Mouse (Mus musculus): ENCODE data around the gene Fetub. TPM values are rescaled to one million over a fixed set of nuclear protein-coding genes. Genes with fewer than 3 reads are reported as not detected.

Fetub gene
- polyA plus RNA-seq, 1 experiment from 2014 or later: not detected

GRCm38 (mm10) chr16:22896618-22897017, 21.5 kb upstream of the Fetub start:
- Histone ChIP-seq H3K4me1 (ENCODE audit: control insufficient read depth, insufficient read depth, low read length) (no peaks in the 10 kb centered on the region), H3K27me3 (ENCODE audit: control insufficient read depth, insufficient read depth, low read length) (no peaks in the 10 kb centered on the region), H3K9ac (ENCODE audit: low read length) (no peak overlapping the region), H3K27ac (ENCODE audit: low read depth, low read length) (no peak overlapping the region), H3K4me2 (ENCODE audit: low read depth) (no peak overlapping the region), H3K4me3 (ENCODE audit: low read depth, low read length) (no peak overlapping the region), H3K36me3 (ENCODE audit: control insufficient read depth, insufficient read depth, low read length) (no peaks in the 10 kb centered on the region), H3K9me3 (ENCODE audit: control insufficient read depth, low read length) (no peaks in the 10 kb centered on the region)
- WGBS: 71% methylated on average over 2 of the region's 2 CpGs
- no peak for ATAC-seq (ENCODE audit: insufficient read depth, low FRiP score, low TSS enrichment)
- DNase-seq (ENCODE audit: low spot score): no peak

DNA sequence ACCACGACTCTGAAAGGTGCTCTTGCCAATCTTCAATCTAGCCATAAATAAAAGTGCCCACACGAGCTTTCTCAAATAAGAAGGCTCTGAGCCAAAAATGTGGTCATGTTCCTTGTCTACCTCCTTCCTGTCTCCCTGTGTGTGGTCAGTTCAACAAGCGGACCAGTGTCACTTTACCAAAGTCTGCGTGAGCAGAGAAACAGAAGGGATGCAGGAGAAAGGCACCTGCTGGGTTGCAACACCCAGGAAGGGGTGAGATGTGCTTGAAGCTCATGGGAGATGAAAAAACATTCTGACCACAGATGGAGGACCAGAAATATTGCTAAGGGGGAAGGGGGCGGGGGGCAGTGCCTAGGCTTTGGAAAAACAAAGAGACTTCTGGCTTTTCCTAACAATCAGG, 18.8 kb upstream of the Fetub start:
- ATAC-seq (ENCODE audit: insufficient read depth, low FRiP score, low TSS enrichment): no peak
- 46% methylated on average over 5 of the region's 5 CpGs for WGBS

GRCm38 (mm10) chr16:22899866-22900570, 18.1 kb upstream of the Fetub start:
- H3K27ac ChIP-seq (ENCODE audit: low read depth, low read length): no peak overlapping the region
- H3K4me3 ChIP-seq (ENCODE audit: low read depth, low read length): no peak overlapping the region
- 84% methylated on average over 10 of the region's 10 CpGs for WGBS
- H3K4me1 ChIP-seq (ENCODE audit: control insufficient read depth, insufficient read depth, low read length): no peaks in the 10 kb centered on the region
- H3K27me3 ChIP-seq (ENCODE audit: control insufficient read depth, insufficient read depth, low read length): no peaks in the 10 kb centered on the region
- no peak overlapping the region for H3K4me2 ChIP-seq (ENCODE audit: low read depth)
- ATAC-seq (ENCODE audit: insufficient read depth, low FRiP score, low TSS enrichment): no peak
- no peaks in the 10 kb centered on the region for H3K9me3 ChIP-seq (ENCODE audit: control insufficient read depth, low read length)
- H3K36me3 ChIP-seq (ENCODE audit: control insufficient read depth, insufficient read depth, low read length): no peaks in the 10 kb centered on the region
- H3K9ac ChIP-seq (ENCODE audit: low read length): no peak overlapping the region
- no peak for DNase-seq (ENCODE audit: low spot score)

More for the DNA sequence above, 18.8 kb upstream of the Fetub start:
- H3K9ac ChIP-seq (ENCODE audit: low read length): no peak overlapping the region
- H3K36me3 ChIP-seq (ENCODE audit: control insufficient read depth, insufficient read depth, low read length): no peaks in the 10 kb centered on the region
- no peaks in the 10 kb centered on the region for H3K27me3 ChIP-seq (ENCODE audit: control insufficient read depth, insufficient read depth, low read length)
- H3K4me1 ChIP-seq (ENCODE audit: control insufficient read depth, insufficient read depth, low read length): no peaks in the 10 kb centered on the region
- H3K4me3 ChIP-seq (ENCODE audit: low read depth, low read length): no peak overlapping the region
- no peak for DNase-seq (ENCODE audit: low spot score)
- no peaks in the 10 kb centered on the region for H3K9me3 ChIP-seq (ENCODE audit: control insufficient read depth, low read length)
- no peak overlapping the region for H3K27ac ChIP-seq (ENCODE audit: low read depth, low read length)
- no peak overlapping the region for H3K4me2 ChIP-seq (ENCODE audit: low read depth)

DNA sequence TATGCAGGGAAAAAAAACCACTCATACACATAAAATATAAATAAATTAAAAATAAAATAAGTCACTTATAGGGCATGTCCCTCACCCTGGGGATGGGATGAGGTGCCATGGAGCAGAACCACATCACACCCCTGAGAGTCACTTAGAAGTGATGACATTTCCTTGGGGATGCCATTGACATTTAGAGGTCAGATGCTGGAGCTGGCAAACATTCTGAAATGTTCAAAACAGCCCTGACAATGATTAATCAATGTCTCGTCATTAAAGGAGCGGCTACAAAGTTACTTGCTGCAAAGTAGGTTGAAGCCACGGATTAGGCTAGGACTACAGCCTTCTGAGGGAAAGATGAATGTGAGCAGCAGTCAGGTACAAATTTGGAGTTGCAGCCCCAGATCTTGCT, 16.8 kb upstream of the Fetub start:
- no peaks in the 10 kb centered on the region for H3K36me3 ChIP-seq (ENCODE audit: control insufficient read depth, insufficient read depth, low read length)
- H3K9me3 ChIP-seq (ENCODE audit: control insufficient read depth, low read length): no peaks in the 10 kb centered on the region
- H3K4me1 ChIP-seq (ENCODE audit: control insufficient read depth, insufficient read depth, low read length): no peaks in the 10 kb centered on the region
- DNase-seq (ENCODE audit: low spot score) (no peak), ATAC-seq (ENCODE audit: insufficient read depth, low FRiP score, low TSS enrichment) (no peak)
- H3K27me3 ChIP-seq (ENCODE audit: control insufficient read depth, insufficient read depth, low read length): no peaks in the 10 kb centered on the region
- H3K4me3 ChIP-seq (ENCODE audit: low read depth, low read length): no peak overlapping the region
- 83% methylated on average over 3 of the region's 3 CpGs for WGBS
- no peak overlapping the region for H3K9ac ChIP-seq (ENCODE audit: low read length)
- no peak overlapping the region for H3K27ac ChIP-seq (ENCODE audit: low read depth, low read length)
- no peak overlapping the region for H3K4me2 ChIP-seq (ENCODE audit: low read depth)

- no peaks in the 10 kb centered on the region for H3K4me1 ChIP-seq (ENCODE audit: control insufficient read depth, insufficient read depth, low read length)
- 89% methylated on average over 6 of the region's 6 CpGs for WGBS
- H3K36me3 ChIP-seq (ENCODE audit: control insufficient read depth, insufficient read depth, low read length): no peaks in the 10 kb centered on the region
- H3K9me3 ChIP-seq (ENCODE audit: control insufficient read depth, low read length): no peaks in the 10 kb centered on the region
- H3K4me3 ChIP-seq (ENCODE audit: low read depth, low read length): no peak overlapping the region
- no peak overlapping the region for H3K9ac ChIP-seq (ENCODE audit: low read length)
- no peak overlapping the region for H3K4me2 ChIP-seq (ENCODE audit: low read depth)
- no peak for ATAC-seq (ENCODE audit: insufficient read depth, low FRiP score, low TSS enrichment)
- no peak for DNase-seq (ENCODE audit: low spot score)
- H3K27me3 ChIP-seq (ENCODE audit: control insufficient read depth, insufficient read depth, low read length): no peaks in the 10 kb centered on the region
- H3K27ac ChIP-seq (ENCODE audit: low read depth, low read length): no peak overlapping the region
Observed at GRCm38 (mm10) chr16:22909290-22909689, 8.8 kb upstream of the Fetub start.

- ATAC-seq (ENCODE audit: insufficient read depth, low FRiP score, low TSS enrichment) (no peak), DNase-seq (ENCODE audit: low spot score) (no peak)
- WGBS: 79% methylated on average over 3 of the region's 3 CpGs
Observed at GRCm38 (mm10) chr16:22911986-22912385, 6.1 kb upstream of the Fetub start.

DNA sequence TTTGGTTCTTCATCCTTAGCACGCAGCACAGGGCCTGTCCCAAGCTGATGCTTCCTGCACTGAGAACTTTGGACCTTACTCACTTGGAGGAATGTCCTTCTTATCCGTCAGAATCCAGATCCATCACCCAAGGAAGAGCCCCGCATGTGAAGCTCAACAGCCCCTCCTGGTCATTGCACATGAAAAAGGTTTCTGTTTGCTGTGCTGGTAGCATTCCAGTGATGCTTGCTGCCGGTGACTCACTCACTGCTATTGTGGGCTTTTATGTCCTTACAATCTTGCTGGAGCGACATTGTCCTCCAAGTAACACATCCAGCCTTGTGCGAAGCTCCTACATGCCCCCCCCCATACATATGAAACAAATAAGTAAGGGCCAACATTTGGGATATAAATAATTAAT, 5.2 kb upstream of the Fetub start:
- 83% methylated on average over 6 of the region's 6 CpGs for WGBS
- H3K9ac ChIP-seq (ENCODE audit: low read length): no peak overlapping the region
- no peaks in the 10 kb centered on the region for H3K36me3 ChIP-seq (ENCODE audit: control insufficient read depth, insufficient read depth, low read length)
- no peaks in the 10 kb centered on the region for H3K9me3 ChIP-seq (ENCODE audit: control insufficient read depth, low read length)
- no peaks in the 10 kb centered on the region for H3K27me3 ChIP-seq (ENCODE audit: control insufficient read depth, insufficient read depth, low read length)
- H3K4me3 ChIP-seq (ENCODE audit: low read depth, low read length): no peak overlapping the region
- H3K27ac ChIP-seq (ENCODE audit: low read depth, low read length): no peak overlapping the region
- H3K4me1 ChIP-seq (ENCODE audit: control insufficient read depth, insufficient read depth, low read length): no peaks in the 10 kb centered on the region
- H3K4me2 ChIP-seq (ENCODE audit: low read depth): no peak overlapping the region
- no peak for DNase-seq (ENCODE audit: low spot score)
- no peak for ATAC-seq (ENCODE audit: insufficient read depth, low FRiP score, low TSS enrichment)

More at GRCm38 (mm10) chr16:22911986-22912385, 6.1 kb upstream of the Fetub start:
- no peak overlapping the region for H3K9ac ChIP-seq (ENCODE audit: low read length)
- no peaks in the 10 kb centered on the region for H3K36me3 ChIP-seq (ENCODE audit: control insufficient read depth, insufficient read depth, low read length)
- no peak overlapping the region for H3K4me3 ChIP-seq (ENCODE audit: low read depth, low read length)
- no peaks in the 10 kb centered on the region for H3K27me3 ChIP-seq (ENCODE audit: control insufficient read depth, insufficient read depth, low read length)
- H3K4me1 ChIP-seq (ENCODE audit: control insufficient read depth, insufficient read depth, low read length): no peaks in the 10 kb centered on the region
- no peak overlapping the region for H3K4me2 ChIP-seq (ENCODE audit: low read depth)
- H3K27ac ChIP-seq (ENCODE audit: low read depth, low read length): no peak overlapping the region
- H3K9me3 ChIP-seq (ENCODE audit: control insufficient read depth, low read length): no peaks in the 10 kb centered on the region

GRCm38 (mm10) chr16:22914276-22914675, 3.9 kb upstream of the Fetub start:
- H3K9ac ChIP-seq (ENCODE audit: low read length): no peak overlapping the region
- no peak overlapping the region for H3K27ac ChIP-seq (ENCODE audit: low read depth, low read length)
- no peak for DNase-seq (ENCODE audit: low spot score)

GRCm38 (mm10) chr16:22918664-22919312, 654 bp downstream of the Fetub start:
- WGBS: 81% methylated on average over 15 of the region's 15 CpGs
- Histone ChIP-seq H3K4me1 (ENCODE audit: control insufficient read depth, insufficient read depth, low read length) (no peaks in the 10 kb centered on the region), H3K27me3 (ENCODE audit: control insufficient read depth, insufficient read depth, low read length) (no peaks in the 10 kb centered on the region), H3K9me3 (ENCODE audit: control insufficient read depth, low read length) (no peaks in the 10 kb centered on the region), H3K4me3 (ENCODE audit: low read depth, low read length) (no peak overlapping the region), H3K4me2 (ENCODE audit: low read depth) (no peak overlapping the region), H3K27ac (ENCODE audit: low read depth, low read length) (no peak overlapping the region), H3K36me3 (ENCODE audit: control insufficient read depth, insufficient read depth, low read length) (no peaks in the 10 kb centered on the region), H3K9ac (ENCODE audit: low read length) (no peak overlapping the region)
- ATAC-seq (ENCODE audit: insufficient read depth, low FRiP score, low TSS enrichment) (no peak), DNase-seq (ENCODE audit: low spot score) (no peak)

More at GRCm38 (mm10) chr16:22914276-22914675, 3.9 kb upstream of the Fetub start:
- no peak for ATAC-seq (ENCODE audit: insufficient read depth, low FRiP score, low TSS enrichment)
- H3K4me3 ChIP-seq (ENCODE audit: low read depth, low read length): no peak overlapping the region
- no peaks in the 10 kb centered on the region for H3K27me3 ChIP-seq (ENCODE audit: control insufficient read depth, insufficient read depth, low read length)
- no peaks in the 10 kb centered on the region for H3K36me3 ChIP-seq (ENCODE audit: control insufficient read depth, insufficient read depth, low read length)
- no peak overlapping the region for H3K4me2 ChIP-seq (ENCODE audit: low read depth)
- H3K4me1 ChIP-seq (ENCODE audit: control insufficient read depth, insufficient read depth, low read length): no peaks in the 10 kb centered on the region
- H3K9me3 ChIP-seq (ENCODE audit: control insufficient read depth, low read length): no peaks in the 10 kb centered on the region
